Mouse (Mus musculus): Measurements from ENCODE around the gene 2310007B03Rik. TPM values are rescaled to one million over a fixed set of nuclear protein-coding genes. Genes with fewer than 3 reads are reported as not detected.

2310007B03Rik gene
- polyA plus RNA-seq, 1 experiment: 0.74 TPM

GRCm38 (mm10) chr1:93176525-93177332 lies 16.0 kb upstream of the 2310007B03Rik start:
- DNase-seq (ENCODE audit: low read depth): peak; percentile 71

GRCm38 (mm10) chr1:93175849-93176248 lies 15.1 kb upstream of the 2310007B03Rik start:
- TF ChIP-seq POLR2A (IDR thresholded peaks at IDR 0.05; ENCODE audit: borderline replicate concordance, extremely low read depth, insufficient read depth, insufficient read length, poor library complexity, severe bottlenecking): no peak
- TF ChIP-seq CTCF (IDR thresholded peaks at IDR 0.05; ENCODE audit: borderline replicate concordance, extremely low read depth, insufficient read depth, insufficient read length): no peak
- DNase-seq (ENCODE audit: low read depth): no peak

More at GRCm38 (mm10) chr1:93176525-93177332, 16.0 kb upstream of the 2310007B03Rik start:
- TF ChIP-seq CTCF (IDR thresholded peaks at IDR 0.05; ENCODE audit: borderline replicate concordance, extremely low read depth, insufficient read depth, insufficient read length): no peak
- no peak for TF ChIP-seq POLR2A (IDR thresholded peaks at IDR 0.05; ENCODE audit: borderline replicate concordance, extremely low read depth, insufficient read depth, insufficient read length, poor library complexity, severe bottlenecking)

- DNase-seq (ENCODE audit: low read depth): peak; percentile 89
- TF ChIP-seq POLR2A (IDR thresholded peaks at IDR 0.05; ENCODE audit: borderline replicate concordance, extremely low read depth, insufficient read depth, insufficient read length, poor library complexity, severe bottlenecking) (no peak), CTCF (IDR thresholded peaks at IDR 0.05; ENCODE audit: borderline replicate concordance, extremely low read depth, insufficient read depth, insufficient read length) (peak; percentile 98)
These were observed 13.7 kb upstream of the 2310007B03Rik start for GRCm38 (mm10) chr1:93174399-93174798.

GRCm38 (mm10) chr1:93173665-93174064 lies 12.9 kb upstream of the 2310007B03Rik start:
- TF ChIP-seq CTCF (IDR thresholded peaks at IDR 0.05; ENCODE audit: borderline replicate concordance, extremely low read depth, insufficient read depth, insufficient read length) (no peak), POLR2A (IDR thresholded peaks at IDR 0.05; ENCODE audit: borderline replicate concordance, extremely low read depth, insufficient read depth, insufficient read length, poor library complexity, severe bottlenecking) (no peak)
- DNase-seq (ENCODE audit: low read depth): no peak

- TF ChIP-seq CTCF (IDR thresholded peaks at IDR 0.05; ENCODE audit: borderline replicate concordance, extremely low read depth, insufficient read depth, insufficient read length) (no peak), POLR2A (IDR thresholded peaks at IDR 0.05; ENCODE audit: borderline replicate concordance, extremely low read depth, insufficient read depth, insufficient read length, poor library complexity, severe bottlenecking) (no peak)
- DNase-seq (ENCODE audit: low read depth): peak; percentile 38
These were observed 7.6 kb upstream of the 2310007B03Rik start, which contains the start of gene Crocc2 for GRCm38 (mm10) chr1:93168295-93168775. Gene Crocc2 (plus strand): TSS chr1:93168725.

GRCm38 (mm10) chr1:93166346-93167079 lies 5.8 kb upstream of the 2310007B03Rik start:
- no peak for TF ChIP-seq POLR2A (IDR thresholded peaks at IDR 0.05; ENCODE audit: borderline replicate concordance, extremely low read depth, insufficient read depth, insufficient read length, poor library complexity, severe bottlenecking)
- no peak for TF ChIP-seq CTCF (IDR thresholded peaks at IDR 0.05; ENCODE audit: borderline replicate concordance, extremely low read depth, insufficient read depth, insufficient read length)
- no peak for DNase-seq (ENCODE audit: low read depth)

- DNase-seq (ENCODE audit: low read depth): no peak
- TF ChIP-seq POLR2A (IDR thresholded peaks at IDR 0.05; ENCODE audit: borderline replicate concordance, extremely low read depth, insufficient read depth, insufficient read length, poor library complexity, severe bottlenecking) (no peak), CTCF (IDR thresholded peaks at IDR 0.05; ENCODE audit: borderline replicate concordance, extremely low read depth, insufficient read depth, insufficient read length) (no peak)
These were observed 4.7 kb upstream of the 2310007B03Rik start for GRCm38 (mm10) chr1:93165447-93165846.

DNA sequence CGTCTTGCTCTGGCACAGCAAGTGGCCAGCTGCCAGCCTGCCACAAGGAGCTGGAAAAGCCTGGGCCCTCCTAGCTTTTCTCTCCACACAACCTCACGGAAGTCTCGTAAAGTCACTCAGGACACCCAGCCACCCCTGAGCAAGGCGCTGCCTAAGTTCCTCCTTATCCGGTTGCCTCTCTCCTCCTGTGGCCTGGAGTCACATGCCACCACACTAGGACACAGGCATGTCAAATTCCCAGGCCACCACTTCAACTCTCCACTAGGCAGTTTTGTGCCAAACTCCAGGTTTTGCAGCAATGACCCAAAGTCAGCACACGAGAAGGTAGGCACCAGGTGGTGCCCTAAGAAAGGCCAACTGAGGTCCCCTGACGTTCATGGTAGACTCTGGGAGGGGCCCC lies 1.8 kb upstream of the 2310007B03Rik start:
- TF ChIP-seq CTCF (IDR thresholded peaks at IDR 0.05; ENCODE audit: borderline replicate concordance, extremely low read depth, insufficient read depth, insufficient read length): no peak
- no peak for TF ChIP-seq POLR2A (IDR thresholded peaks at IDR 0.05; ENCODE audit: borderline replicate concordance, extremely low read depth, insufficient read depth, insufficient read length, poor library complexity, severe bottlenecking)
- no peak for DNase-seq (ENCODE audit: low read depth)

GRCm38 (mm10) chr1:93161921-93162320 lies 1.2 kb upstream of the 2310007B03Rik start:
- TF ChIP-seq CTCF (IDR thresholded peaks at IDR 0.05; ENCODE audit: borderline replicate concordance, extremely low read depth, insufficient read depth, insufficient read length): no peak
- no peak for TF ChIP-seq POLR2A (IDR thresholded peaks at IDR 0.05; ENCODE audit: borderline replicate concordance, extremely low read depth, insufficient read depth, insufficient read length, poor library complexity, severe bottlenecking)
- no peak for DNase-seq (ENCODE audit: low read depth)

GRCm38 (mm10) chr1:93161350-93161749 lies 602 bp upstream of the 2310007B03Rik start:
- no peak for DNase-seq (ENCODE audit: low read depth)
- TF ChIP-seq CTCF (IDR thresholded peaks at IDR 0.05; ENCODE audit: borderline replicate concordance, extremely low read depth, insufficient read depth, insufficient read length): no peak
- TF ChIP-seq POLR2A (IDR thresholded peaks at IDR 0.05; ENCODE audit: borderline replicate concordance, extremely low read depth, insufficient read depth, insufficient read length, poor library complexity, severe bottlenecking): no peak
